ENCODE assay signal across 9 mouse cellular contexts in the genomic region with DNA sequence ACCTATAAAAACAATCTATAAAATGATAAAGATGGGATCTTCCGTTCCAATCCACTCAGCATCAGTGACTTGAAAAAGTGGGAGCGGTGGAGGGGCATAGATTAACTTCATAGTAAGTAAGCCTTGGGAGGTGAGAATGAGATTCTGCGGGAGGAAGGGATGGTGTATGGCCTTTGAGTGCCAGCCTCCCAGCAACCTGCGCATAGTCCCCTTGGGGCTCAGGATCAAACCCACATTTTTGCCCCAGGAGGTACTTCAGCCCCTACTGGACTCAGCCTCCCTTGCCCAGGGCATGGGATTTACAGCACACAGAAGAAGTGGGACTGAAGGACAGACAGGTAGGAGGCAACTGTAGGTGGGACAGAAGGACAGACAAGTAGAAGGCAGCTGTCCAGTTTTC. TPM values are rescaled to one million over a fixed set of nuclear protein-coding genes. Genes with fewer than 3 reads are reported as not detected.
DNase-seq lines count a peak whose midpoint lies in the region; ATAC-seq and TF ChIP-seq lines count a peak whose summit lies in the region.
"Had no signal": no experiment of that assay in that cellular context is flagged by ENCODE, and none has a peak within 500 bp of the region (broad histone marks: within the 10 kb centered on the region; RNA-seq: fewer than 3 reads in every experiment).

No protein-coding gene starts in this region.

- WGBS in intestine, embryonic 15.5 days: 76% methylated on average over 4 of the region's 4 CpGs
- WGBS in intestine, postnatal 0 days: 79% methylated on average over 4 of the region's 4 CpGs
- 95% methylated on average over 4 of the region's 4 CpGs for WGBS in thymus, adult 2 months
- whole genome bisulfite sequencing in macrophage (ENCODE audit: missing documents): 75% methylated on average over 2 of the region's 4 CpGs

- no peak for TF ChIP-seq POLR2A in thymus, adult 2 months (IDR thresholded peaks at IDR 0.05; ENCODE audit: control insufficient read depth, extremely low read depth, insufficient read depth, low read length, poor library complexity)

- no peak for DNase-seq in thymus, adult 2 months
- no peak for DNase-seq in thymus, postnatal 4 days
- DNase-seq in frontal cortex, postnatal 36 days (ENCODE audit: low spot score in 2 of 2): no peak

- peaks cover 79% of the 10 kb centered on the region for H3K79me2 ChIP-seq in macrophage (ENCODE audit: inconsistent target)

- H3K36me3 ChIP-seq in intestine, embryonic 15.5 days: no peaks in the 10 kb centered on the region
- H3K36me3 ChIP-seq in intestine, postnatal 0 days (ENCODE audit: control insufficient read depth, insufficient read depth): no peaks in the 10 kb centered on the region
- no peaks in the 10 kb centered on the region for H3K36me3 ChIP-seq in thymus, adult 2 months (ENCODE audit: control insufficient read depth, insufficient read depth, low read length)
- peaks cover 31% of the 10 kb centered on the region; the same call in 1 of the 2 replicates for H3K36me3 ChIP-seq in macrophage (ENCODE audit: inconsistent target)

- no peak for ATAC-seq in intestine, embryonic 15.5 days
- no peak for ATAC-seq in intestine, postnatal 0 days
- no peak for ATAC-seq in megakaryocyte-erythroid progenitor cell, adult 5-6 weeks (replicated peaks; ENCODE audit: low FRiP score, low TSS enrichment, poor library complexity, severe bottlenecking)

- no peak for TF ChIP-seq CTCF in intestine, postnatal 0 days (IDR thresholded peaks at IDR 0.05; ENCODE audit: low read depth)
- no peak for TF ChIP-seq CTCF in thymus, adult 2 months (IDR thresholded peaks at IDR 0.05; ENCODE audit: borderline replicate concordance, control insufficient read depth, extremely low read depth, insufficient read depth, low read length, poor library complexity)

- H3K4me1 ChIP-seq in intestine, embryonic 15.5 days (replicated peaks): peaks cover 25% of the 10 kb centered on the region
- H3K4me1 ChIP-seq in intestine, postnatal 0 days (replicated peaks; ENCODE audit: control insufficient read depth, insufficient read depth, low read length): peaks cover 3% of the 10 kb centered on the region; the same call in 1 of the 2 replicates
- peaks cover 4% of the 10 kb centered on the region; the same call in 1 of the 2 replicates for H3K4me1 ChIP-seq in thymus, adult 2 months (replicated peaks; ENCODE audit: control insufficient read depth, insufficient read depth, low read length)

- H3K9me3 ChIP-seq in intestine, embryonic 15.5 days: no peaks in the 10 kb centered on the region
- H3K9me3 ChIP-seq in intestine, postnatal 0 days (ENCODE audit: control insufficient read depth): no peaks in the 10 kb centered on the region

- H3K4me2 ChIP-seq in intestine, embryonic 15.5 days (replicated peaks): peak overlapping the region; percentile 25; the same call in 1 of the 2 replicates
- H3K4me2 ChIP-seq in intestine, postnatal 0 days (replicated peaks; ENCODE audit: low read depth): no peak overlapping the region

- no peak overlapping the region for H3K4me3 ChIP-seq in intestine, embryonic 15.5 days (replicated peaks)
- H3K4me3 ChIP-seq in intestine, postnatal 0 days (ENCODE audit: low read depth, low read length): no peak overlapping the region
- H3K4me3 ChIP-seq in thymus, adult 2 months (ENCODE audit: control insufficient read depth, insufficient read depth, low read length): no peak overlapping the region
- H3K4me3 ChIP-seq in macrophage (ENCODE audit: inconsistent target): peak overlapping the region; percentile 78

- no peaks in the 10 kb centered on the region for H3K27me3 ChIP-seq in intestine, embryonic 15.5 days (replicated peaks)
- no peaks in the 10 kb centered on the region for H3K27me3 ChIP-seq in intestine, postnatal 0 days (replicated peaks; ENCODE audit: control insufficient read depth, insufficient read depth, low read length)
- peaks cover 4% of the 10 kb centered on the region; the same call in 1 of the 2 replicates for H3K27me3 ChIP-seq in thymus, adult 2 months (ENCODE audit: control insufficient read depth, insufficient read depth, low read length)

- no peak overlapping the region for H3K9ac ChIP-seq in intestine, embryonic 15.5 days
- no peak overlapping the region for H3K9ac ChIP-seq in intestine, postnatal 0 days (ENCODE audit: low read depth, low read length)

- H3K27ac ChIP-seq in intestine, embryonic 15.5 days: no peak overlapping the region
- H3K27ac ChIP-seq in intestine, postnatal 0 days (ENCODE audit: low read depth, low read length): no peak overlapping the region
- H3K27ac ChIP-seq in thymus, adult 2 months (ENCODE audit: control insufficient read depth, insufficient read depth, low read length): peak overlapping the region; percentile 28; the same call in 1 of the 2 replicates
- peak overlapping the region; percentile 100 for H3K27ac ChIP-seq in macrophage

RNA-seq across cellular contexts. Expression of a gene that starts 2.6 kb away (rescaled TPM):
- 21.3 and 22.1 TPM in 2 replicates for polyA plus RNA-seq in intestine, embryonic 15.5 days (2015; fragmentation: Nextera tagmentation; extraction: Ambion mirVana)
- polyA plus RNA-seq in intestine, postnatal 0 days (2015; fragmentation: Nextera tagmentation; extraction: Ambion mirVana): 9.5 and 9.7 TPM in 2 replicates
- 56.0 and 63.1 TPM in 2 replicates for polyA plus RNA-seq in thymus, adult 2 months (2012; rRNA removed)
- total RNA-seq in macrophage (2018; cell fraction: chromatin; rRNA removed): 1,000 to 10,000 TPM in 25 of 26 experiments, 100 to 1,000 TPM in 1; 486 to 5,251 (median 2,764) TPM
- 1,000 to 10,000 TPM; 1,654 to 2,625 (median 2,091) TPM for total RNA-seq in macrophage (2018; cell fraction: cytosol; rRNA removed)
- 1,000 to 10,000 TPM in 25 of 26 experiments, 100 to 1,000 TPM in 1; 968 to 4,930 (median 3,847) TPM for total RNA-seq in macrophage (2018; cell fraction: nucleus; rRNA removed)
- 1,368 to 2,259 TPM (median 1,677 TPM) in 3 replicates for polyA plus RNA-seq in macrophage (2018)
- total RNA-seq in megakaryocyte-erythroid progenitor cell, adult 5-6 weeks (2014; fragmentation: Nextera tagmentation): 5.1 and 8.0 TPM in 2 replicates
- total RNA-seq in megakaryocyte-erythroid progenitor cell, adult 5-6 weeks (2017): 0.52 and 2.7 TPM in 2 replicates

RNA-seq across cellular contexts. Expression of a gene that starts 58.8 kb away (rescaled TPM):
- not detected in 2 replicates for polyA plus RNA-seq in intestine, embryonic 15.5 days (2015; fragmentation: Nextera tagmentation; extraction: Ambion mirVana)
- polyA plus RNA-seq in intestine, postnatal 0 days (2015; fragmentation: Nextera tagmentation; extraction: Ambion mirVana): not detected in 2 replicates
- polyA plus RNA-seq in thymus, adult 2 months (2012; rRNA removed): 0.12 TPM in 1 of 2 replicates, not detected in the other
- 1 to 10 TPM in 7 of 26 experiments, under 1 TPM in 14, not detected in 5; 0.25 to 2.4 (median 0.87) TPM for total RNA-seq in macrophage (2018; cell fraction: chromatin; rRNA removed)
- total RNA-seq in macrophage (2018; cell fraction: cytosol; rRNA removed): 1 to 10 TPM in 12 of 26 experiments, under 1 TPM in 14; 0.43 to 2.0 (median 0.90) TPM
- 1 to 10 TPM in 14 of 26 experiments, under 1 TPM in 8, not detected in 4; 0.42 to 3.2 (median 1.1) TPM for total RNA-seq in macrophage (2018; cell fraction: nucleus; rRNA removed)
- 0.26 to 1.1 TPM (median 0.55 TPM) in 3 replicates for polyA plus RNA-seq in macrophage (2018)
- total RNA-seq in megakaryocyte-erythroid progenitor cell, adult 5-6 weeks (2014; fragmentation: Nextera tagmentation): not detected in 2 replicates
- total RNA-seq in megakaryocyte-erythroid progenitor cell, adult 5-6 weeks (2017): 0.52 and 0.65 TPM in 2 replicates
- total RNA-seq: common myeloid progenitor, adult 5-6 weeks had no signal
- polyA plus RNA-seq: lung, adult 2 months had no signal

Comparison
In these comparisons a context has a peak if more than half of its experiments do, and no peak if none do; other contexts are left out.
1. H3K27ac ChIP-seq: peak in thymus, adult 2 months (single experiment) and macrophage (single experiment); none in intestine, embryonic 15.5 days (single experiment) and intestine, postnatal 0 days (single experiment).
2. RNA of a gene that starts 2.6 kb away (polyA plus RNA-seq): 1,368 to 2,259 TPM in macrophage; 56.0 to 63.1 TPM in thymus, adult 2 months, 21.3 to 22.1 TPM in intestine, embryonic 15.5 days and 9.5 to 9.7 TPM in intestine, postnatal 0 days; every median in the first group is over 10 times any median in the second.